Mouse (Mus musculus) liver, embryonic 14.5 days (tissue): ENCODE data around the gene Col18a1.

Source experiments
- CTCF ChIP-seq: IDR thresholded peaks from 2 replicates; pipeline ENCODE4 v1.5.1; 2016; ENCODE audit warnings: antibody characterized with exemption, low read depth, control low read depth
- EP300 ChIP-seq: IDR thresholded peaks from 2 replicates; pipeline ENCODE4 v1.6.1; 2016; ENCODE audit warnings: antibody characterized with exemption, low read depth

DNA sequence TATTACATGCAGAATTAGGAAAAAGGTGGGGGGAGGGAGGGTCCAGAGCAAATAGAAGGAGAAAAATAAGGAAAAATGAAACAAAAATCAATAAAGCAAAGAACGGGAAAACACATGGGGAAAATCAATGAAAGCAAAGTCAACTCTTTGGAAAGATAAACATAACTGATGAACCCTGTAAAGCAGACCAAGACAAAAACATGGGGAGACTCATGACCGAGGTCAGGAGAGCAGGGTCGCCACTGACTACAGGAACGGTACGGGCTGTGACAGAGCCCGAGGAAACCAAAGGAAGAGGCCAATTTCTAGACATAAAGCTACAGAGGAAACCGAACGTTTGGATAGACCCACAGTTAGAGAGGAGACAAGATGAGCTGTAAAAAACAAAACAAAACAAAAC lies 62.7 kb downstream of the Col18a1 start:
- TF ChIP-seq CTCF (no peak), EP300 (no peak)
